Mouse (Mus musculus) kidney, adult 2 months (tissue): Measurements from ENCODE around the gene Gm28041. TPM values are rescaled to one million over a fixed set of nuclear protein-coding genes. Genes with fewer than 3 reads are reported as not detected.
A peak's percentile ranks its signal among the peaks of the same experiment; 100 is the strongest.

Experiments
- DNase-seq: peaks from one replicate; pipeline ENCODE4 v3.0.0; 2021
- H3K27ac ChIP-seq: fragments of 200-500 bp; 2 replicates; pipeline ENCODE4 v1.5.1; 2012; ENCODE audit warnings: low read depth, low read length, control low read depth, inconsistent platforms; ENCODE audit not compliant: insufficient read depth
- H3K27me3 ChIP-seq: fragments of 200-500 bp; replicated peaks from 2 replicates; pipeline ENCODE4 v1.6.1; 2012; ENCODE audit warnings: mild to moderate bottlenecking, moderate library complexity, low read length, inconsistent platforms; ENCODE audit not compliant: control insufficient read depth, insufficient read depth
- H3K36me3 ChIP-seq: fragments of 200-500 bp; 2 replicates; pipeline ENCODE4 v1.6.1; 2012; ENCODE audit warnings: mild to moderate bottlenecking, moderate library complexity, low read length, inconsistent platforms; ENCODE audit not compliant: control insufficient read depth, insufficient read depth
- H3K4me1 ChIP-seq: fragments of 200-500 bp; 2 replicates; pipeline ENCODE4 v1.6.1; 2011; ENCODE audit warnings: low read length; ENCODE audit not compliant: control insufficient read depth, insufficient read depth
- H3K4me3 ChIP-seq: fragments of 200-500 bp; 2 replicates; pipeline ENCODE4 v1.5.1; 2011; ENCODE audit warnings: mild to moderate bottlenecking, low read depth, low read length, control low read depth; ENCODE audit not compliant: insufficient read depth
- CTCF ChIP-seq: fragments of 200-500 bp; conservative IDR thresholded peaks from 2 replicates; pipeline ENCODE4 v1.5.1; 2011; ENCODE audit warnings: low read depth, mild to moderate bottlenecking, control low read depth, low read length, moderate library complexity, mixed read lengths; ENCODE audit not compliant: insufficient read depth, insufficient read length
- POLR2A ChIP-seq: fragments of 200-500 bp; IDR thresholded peaks from one replicate; pipeline ENCODE4 v1.6.1; 2011; ENCODE audit warnings: low read depth, low read length, control low read depth
- WGBS: fragments of 180-500 bp; shearing (Covaris S2); methylation state at CpG from one replicate; pipeline ENCODE4 v1.1.7; 2018; 5-methylcytosine and 5-hydroxymethylcytosine counted together
- polyA plus RNA-seq: library from polyadenylated mRNA; depleted of rRNA; stranded (reverse); fragments of >200 nt; gene quantifications from 2 replicates; pipeline ENCODE4 v1.2.3, GENCODE M21; 2012; rRNA removed

Gm28041 gene
- polyA plus RNA-seq, 1 experiment, result 0.25 TPM

GRCm38 (mm10) chr13:67305822-67306672, 69.5 kb downstream of the Gm28041 start, which contains the start of gene Zfp457:
Gene Zfp457 (minus strand): TSS chr13:67306485.
- no peaks in the 10 kb centered on the region for H3K27me3 ChIP-seq
- H3K4me3 ChIP-seq, result peak within 1 kb of the TSS; percentile 81
- 4% methylated on average over 16 of the region's 16 CpGs for WGBS
- H3K27ac ChIP-seq, result peak within 1 kb of the TSS; percentile 84
- no peaks in the 10 kb centered on the region; the same call in 1 of the 2 replicates for H3K4me1 ChIP-seq
- peak; percentile 95 for DNase-seq
- TF ChIP-seq CTCF (no peak), POLR2A (no peak)
- no peaks in the 10 kb centered on the region for H3K36me3 ChIP-seq

Other genes with a start within 250 kb of the Gm28041 start
- gene Rsl1, start 202.6 kb downstream of the Gm28041 start, polyA plus RNA-seq, result 2.4 and 3.0 TPM in 2 replicates
- gene Zfp455, start 181.2 kb downstream of the Gm28041 start, polyA plus RNA-seq, result 0.12 and 0.36 TPM in 2 replicates
- gene Zfp458, start 97.3 kb downstream of the Gm28041 start, polyA plus RNA-seq, result 0.53 and 0.61 TPM in 2 replicates
- gene Zfp457, start 69.2 kb downstream of the Gm28041 start, polyA plus RNA-seq, result 2.0 and 2.1 TPM in 2 replicates
- gene Zfp595, start 43.2 kb downstream of the Gm28041 start, polyA plus RNA-seq, result 0.65 and 0.78 TPM in 2 replicates
- 0.20 TPM in 1 of 2 replicates, not detected in the other for gene Gm28044, start 15.2 kb downstream of the Gm28041 start, polyA plus RNA-seq
- gene Zfp953, start 15.1 kb downstream of the Gm28041 start, polyA plus RNA-seq, result 0.23 and 0.47 TPM in 2 replicates
- gene Zfp456, start 77 bp upstream of the Gm28041 start, polyA plus RNA-seq, result 0.15 and 0.31 TPM in 2 replicates
- gene Zfp429, start 24.1 kb upstream of the Gm28041 start, polyA plus RNA-seq, result 1.8 and 3.4 TPM in 2 replicates
- gene Zfp459, start 45.7 kb upstream of the Gm28041 start, polyA plus RNA-seq, result 0.24 and 0.44 TPM in 2 replicates
- 2.0 and 2.8 TPM in 2 replicates for gene Zfp874a, start 75.9 kb upstream of the Gm28041 start, polyA plus RNA-seq
- 3.5 TPM in 2 replicates for gene Zfp874b, start 108.5 kb upstream of the Gm28041 start, polyA plus RNA-seq
- gene Zfp58, start 124.8 kb upstream of the Gm28041 start, polyA plus RNA-seq, result 0.88 and 1.3 TPM in 2 replicates
- not detected in 2 replicates for gene Gm26965, start 150.4 kb upstream of the Gm28041 start, polyA plus RNA-seq
- gene Zfp87, start 150.4 kb upstream of the Gm28041 start, polyA plus RNA-seq, result 28.0 and 30.8 TPM in 2 replicates
- 2.2 and 3.3 TPM in 2 replicates for gene Zfp748, start 178.1 kb upstream of the Gm28041 start, polyA plus RNA-seq
- gene Zfp729b, start 234.0 kb upstream of the Gm28041 start, polyA plus RNA-seq, result 0.49 and 0.86 TPM in 2 replicates